Mouse (Mus musculus): Measurements from ENCODE around the gene Ifngr2.

Gene Ifngr2

GRCm38 (mm10) chr16:91565292-91565951, 18.6 kb downstream of the Ifngr2 start:
- DNase-seq (ENCODE audit: low spot score): no peak

- no peak for DNase-seq (ENCODE audit: low spot score)
Measured at GRCm38 (mm10) chr16:91566002-91566401, 19.1 kb downstream of the Ifngr2 start.

GRCm38 (mm10) chr16:91568960-91569359, 22.1 kb downstream of the Ifngr2 start:
- no peak for DNase-seq (ENCODE audit: low spot score)

- DNase-seq (ENCODE audit: low spot score): no peak
Measured at GRCm38 (mm10) chr16:91571105-91571504, 24.2 kb downstream of the Ifngr2 start.

GRCm38 (mm10) chr16:91575151-91575550, 28.3 kb downstream of the Ifngr2 start:
- no peak for DNase-seq (ENCODE audit: low spot score)

GRCm38 (mm10) chr16:91578980-91579720, 32.3 kb downstream of the Ifngr2 start:
- DNase-seq (ENCODE audit: low spot score): no peak

- DNase-seq (ENCODE audit: low spot score): no peak
Measured at GRCm38 (mm10) chr16:91582307-91582706, 35.4 kb downstream of the Ifngr2 start.

- no peak for DNase-seq (ENCODE audit: low spot score)
Measured at GRCm38 (mm10) chr16:91585617-91586016, 38.7 kb downstream of the Ifngr2 start.

GRCm38 (mm10) chr16:91586244-91586643, 39.4 kb downstream of the Ifngr2 start:
- DNase-seq (ENCODE audit: low spot score): no peak

GRCm38 (mm10) chr16:91587730-91588453, 41.0 kb downstream of the Ifngr2 start:
- DNase-seq (ENCODE audit: low spot score): no peak

GRCm38 (mm10) chr16:91588703-91589102, 41.8 kb downstream of the Ifngr2 start:
- no peak for DNase-seq (ENCODE audit: low spot score)

GRCm38 (mm10) chr16:91592162-91592561, 45.3 kb downstream of the Ifngr2 start:
- no peak for DNase-seq (ENCODE audit: low spot score)

GRCm38 (mm10) chr16:91593262-91593661, 46.4 kb downstream of the Ifngr2 start:
- DNase-seq (ENCODE audit: low spot score): no peak

GRCm38 (mm10) chr16:91595076-91595475, 48.2 kb downstream of the Ifngr2 start:
- DNase-seq (ENCODE audit: low spot score): no peak

GRCm38 (mm10) chr16:91596397-91596778, 49.5 kb downstream of the Ifngr2 start:
- no peak for DNase-seq (ENCODE audit: low spot score)

- DNase-seq (ENCODE audit: low spot score): no peak
Measured at GRCm38 (mm10) chr16:91596779-91597671, 50.2 kb downstream of the Ifngr2 start.

GRCm38 (mm10) chr16:91597672-91598010, 50.8 kb downstream of the Ifngr2 start, which contains the start of gene Tmem50b:
Gene Tmem50b, minus strand, starts transcription at chr16:91597800.
- peak; percentile 93 for DNase-seq (ENCODE audit: low spot score)

GRCm38 (mm10) chr16:91599242-91599641, 52.4 kb downstream of the Ifngr2 start:
- DNase-seq (ENCODE audit: low spot score): no peak

- DNase-seq (ENCODE audit: low spot score): no peak
Measured at GRCm38 (mm10) chr16:91601081-91601480, 54.2 kb downstream of the Ifngr2 start.

GRCm38 (mm10) chr16:91601693-91602092, 54.8 kb downstream of the Ifngr2 start:
- no peak for DNase-seq (ENCODE audit: low spot score)

- DNase-seq (ENCODE audit: low spot score): no peak
Measured at GRCm38 (mm10) chr16:91605156-91605555, 58.3 kb downstream of the Ifngr2 start.

GRCm38 (mm10) chr16:91606958-91607357, 60.1 kb downstream of the Ifngr2 start:
- DNase-seq (ENCODE audit: low spot score): no peak

All from urinary bladder, postnatal 10 days (tissue).